Mouse (Mus musculus) lung, adult 2 months (tissue): ENCODE results near the gene Gfod1.

ENCODE experiments used
- CTCF ChIP-seq: fragments of 200-500 bp; IDR thresholded peaks from 2 replicates; pipeline ENCODE4 v1.5.1; 2011; ENCODE audit warnings: mild to moderate bottlenecking, low read length, control low read depth; ENCODE audit not compliant: insufficient read depth
- POLR2A ChIP-seq: fragments of 200-500 bp; IDR thresholded peaks from 2 replicates; pipeline ENCODE4 v1.6.1; 2011; ENCODE audit warnings: low read depth, mild to moderate bottlenecking, control low read depth, low read length, borderline replicate concordance; ENCODE audit errors: extremely low read depth

DNA sequence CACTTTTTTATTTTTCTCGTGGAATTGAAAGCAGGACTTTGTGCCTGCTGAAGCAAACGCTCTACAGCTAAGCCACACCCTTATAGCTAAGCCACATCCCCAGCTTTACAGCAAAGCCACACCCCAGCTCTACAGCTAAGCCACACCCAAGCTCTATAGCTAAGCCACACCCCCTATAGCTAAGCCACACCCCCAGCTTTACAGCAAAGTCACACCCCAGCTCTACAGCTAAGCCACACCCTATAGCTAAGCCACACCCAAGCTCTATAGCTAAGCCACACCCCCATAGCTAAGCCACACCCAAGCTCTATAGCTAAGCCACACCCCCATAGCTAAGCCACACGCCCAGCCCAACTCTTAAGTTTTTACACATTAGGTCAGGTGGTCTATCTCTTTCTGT, 42.7 kb downstream of the Gfod1 start:
- TF ChIP-seq CTCF (no peak), POLR2A (no peak)
